Mouse (Mus musculus) spleen, adult 2 months (tissue): ENCODE results near the gene Ankrd23.

Experiments
- CTCF ChIP-seq: fragments of 200-500 bp; IDR thresholded peaks from 2 replicates; pipeline ENCODE4 v1.5.1; 2011; ENCODE audit warnings: mild to moderate bottlenecking, inconsistent platforms; ENCODE audit not compliant: insufficient read depth, insufficient read length, insufficient replicate concordance; ENCODE audit errors: extremely low read depth
- POLR2A ChIP-seq: fragments of 200-500 bp; IDR thresholded peaks from 2 replicates; pipeline ENCODE4 v1.6.1; 2011; ENCODE audit warnings: low read depth, low read length, inconsistent platforms

DNA sequence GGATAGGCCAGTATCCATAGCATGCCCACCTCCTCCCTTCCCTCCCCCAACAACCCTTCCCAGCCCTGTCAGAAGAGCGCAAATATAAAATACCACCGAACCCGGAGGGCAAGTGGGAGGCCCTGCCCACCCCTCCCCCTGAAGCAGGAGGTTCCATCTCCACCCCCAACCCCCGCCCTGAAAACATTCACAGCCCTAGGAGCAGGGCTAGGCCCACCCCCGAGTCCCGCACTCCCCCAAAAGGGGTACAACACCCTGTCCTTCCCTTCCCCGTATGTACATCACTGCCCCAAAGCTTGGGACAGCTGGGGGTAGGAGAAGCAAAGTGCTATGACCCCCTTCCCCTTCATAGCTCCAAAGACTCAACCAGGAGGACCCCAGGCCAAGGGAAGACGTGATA lies 12.1 kb upstream of the Ankrd23 start:
- no peak for TF ChIP-seq CTCF
- no peak for TF ChIP-seq POLR2A
